Mouse (Mus musculus): Measurements from ENCODE around the gene N4bp2l2. TPM values are rescaled to one million over a fixed set of nuclear protein-coding genes. Genes with fewer than 3 reads are reported as not detected.

The N4bp2l2 gene
- polyA plus RNA-seq, 1 experiment from 2014 or later, result 32.2 TPM

DNA sequence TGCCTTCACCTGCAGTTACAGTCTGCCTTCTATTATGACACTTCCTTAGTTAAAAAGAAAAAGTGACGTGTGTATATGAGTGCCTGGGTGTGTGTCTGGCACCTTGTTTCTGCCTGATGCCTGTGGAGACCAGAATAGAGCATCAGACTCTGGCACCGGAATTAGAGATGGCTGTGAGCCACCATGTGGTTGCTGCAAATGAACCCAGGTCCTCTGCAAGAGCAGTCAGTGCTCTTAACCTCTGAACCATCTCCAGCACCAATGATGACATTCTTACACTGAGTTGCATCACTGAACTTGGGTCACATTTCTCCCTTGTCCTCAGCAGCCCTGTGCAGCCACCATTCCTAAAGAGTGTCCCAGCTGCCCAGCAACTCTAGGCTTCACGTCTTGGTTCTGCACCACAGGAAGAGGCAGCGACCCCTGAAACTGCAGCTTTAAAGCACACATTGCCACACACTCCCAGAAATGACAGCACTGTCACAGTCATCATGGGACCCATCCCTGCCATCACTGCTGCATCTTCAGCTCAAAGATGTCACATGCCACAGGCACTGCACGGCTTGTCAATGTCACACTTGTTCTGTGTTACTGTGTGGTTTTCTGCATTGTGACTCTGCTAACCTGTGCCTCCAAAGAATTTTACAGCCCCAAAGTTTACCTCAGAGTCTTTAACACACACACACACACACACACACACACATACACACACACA, 82.2 kb downstream of the N4bp2l2 start:
- Histone ChIP-seq H3K9me3 (ENCODE audit: control insufficient read depth, low read length) (no peaks in the 10 kb centered on the region), H3K36me3 (ENCODE audit: control insufficient read depth, insufficient read depth, low read length) (no peaks in the 10 kb centered on the region), H3K4me1 (ENCODE audit: control insufficient read depth in 2 of 2, insufficient read depth in 2 of 2, low read length in 2 of 2) (peaks cover 2 to 3% of the 10 kb centered on the region in 2 experiments; a peak in 1 of 4 replicates), H3K27ac (replicated peaks in 1 of 2; ENCODE audit: control insufficient read depth in 1 of 2, insufficient read depth in 1 of 2, low read depth in 2 of 2, low read length in 2 of 2) (no peak overlapping the region), H3K4me2 (ENCODE audit: low read length) (no peak overlapping the region), H3K27me3 (ENCODE audit: control insufficient read depth, insufficient read depth, low read length) (no peaks in the 10 kb centered on the region), H3K4me3 (ENCODE audit: control insufficient read depth in 1 of 2, insufficient read depth in 1 of 2, low read depth in 1 of 2, low read length in 2 of 2) (no peak overlapping the region), H3K9ac (ENCODE audit: low read length) (no peak overlapping the region)
- WGBS, result 59% methylated on average over 5 of the region's 5 CpGs
- ATAC-seq (ENCODE audit: insufficient number of reproducible peaks, insufficient read depth, low FRiP score, low read depth), result no peak

GRCm38 (mm10) chr5:150583181-150583580, 82.8 kb downstream of the N4bp2l2 start:
- no peak for ATAC-seq (ENCODE audit: insufficient number of reproducible peaks, insufficient read depth, low FRiP score, low read depth)
- no peak overlapping the region for H3K4me3 ChIP-seq (ENCODE audit: control insufficient read depth in 1 of 2, insufficient read depth in 1 of 2, low read depth in 1 of 2, low read length in 2 of 2)
- H3K36me3 ChIP-seq (ENCODE audit: control insufficient read depth, insufficient read depth, low read length), result no peaks in the 10 kb centered on the region
- no peak overlapping the region for H3K4me2 ChIP-seq (ENCODE audit: low read length)
- no peak overlapping the region for H3K9ac ChIP-seq (ENCODE audit: low read length)
- H3K27me3 ChIP-seq (ENCODE audit: control insufficient read depth, insufficient read depth, low read length), result no peaks in the 10 kb centered on the region
- no peaks in the 10 kb centered on the region for H3K9me3 ChIP-seq (ENCODE audit: control insufficient read depth, low read length)
- peaks cover 2 to 3% of the 10 kb centered on the region in 2 experiments; a peak in 1 of 4 replicates for H3K4me1 ChIP-seq (ENCODE audit: control insufficient read depth in 2 of 2, insufficient read depth in 2 of 2, low read length in 2 of 2)
- 59% methylated on average over 5 of the region's 5 CpGs for WGBS
- no peak overlapping the region for H3K27ac ChIP-seq (replicated peaks in 1 of 2; ENCODE audit: control insufficient read depth in 1 of 2, insufficient read depth in 1 of 2, low read depth in 2 of 2, low read length in 2 of 2)

DNA sequence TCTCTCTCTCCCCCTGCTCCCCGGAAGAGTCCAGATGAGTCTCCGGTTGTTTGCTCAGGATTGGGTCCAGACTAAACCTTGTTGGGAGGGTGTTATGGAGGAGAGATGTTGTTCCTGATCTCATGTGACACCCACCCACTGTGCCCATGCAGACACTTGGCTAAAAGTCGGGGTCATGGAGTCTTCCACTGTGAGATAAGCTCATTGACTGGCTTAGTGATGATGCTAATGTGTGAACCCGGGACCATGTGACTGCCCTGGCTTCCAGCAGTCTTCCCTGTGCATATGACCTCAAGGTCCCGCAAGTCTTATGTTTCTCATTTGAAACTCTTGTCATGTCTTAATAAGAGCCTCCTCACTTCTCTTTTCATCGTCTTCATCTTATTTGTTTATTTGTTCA, 84.8 kb downstream of the N4bp2l2 start:
- no peak overlapping the region for H3K4me2 ChIP-seq (ENCODE audit: low read length)
- peaks cover 2 to 3% of the 10 kb centered on the region in 2 experiments; a peak in 1 of 4 replicates for H3K4me1 ChIP-seq (ENCODE audit: control insufficient read depth in 2 of 2, insufficient read depth in 2 of 2, low read length in 2 of 2)
- WGBS, result 66% methylated on average over 6 of the region's 6 CpGs
- H3K4me3 ChIP-seq (ENCODE audit: control insufficient read depth in 1 of 2, insufficient read depth in 1 of 2, low read depth in 1 of 2, low read length in 2 of 2), result no peak overlapping the region
- H3K9me3 ChIP-seq (ENCODE audit: control insufficient read depth, low read length), result no peaks in the 10 kb centered on the region
- H3K9ac ChIP-seq (ENCODE audit: low read length), result no peak overlapping the region
- H3K27me3 ChIP-seq (ENCODE audit: control insufficient read depth, insufficient read depth, low read length), result no peaks in the 10 kb centered on the region
- H3K27ac ChIP-seq (replicated peaks in 1 of 2; ENCODE audit: control insufficient read depth in 1 of 2, insufficient read depth in 1 of 2, low read depth in 2 of 2, low read length in 2 of 2), result no peak overlapping the region
- no peaks in the 10 kb centered on the region for H3K36me3 ChIP-seq (ENCODE audit: control insufficient read depth, insufficient read depth, low read length)
- ATAC-seq (ENCODE audit: insufficient number of reproducible peaks, insufficient read depth, low FRiP score, low read depth), result no peak

- Histone ChIP-seq H3K27ac (replicated peaks in 1 of 2; ENCODE audit: control insufficient read depth in 1 of 2, insufficient read depth in 1 of 2, low read depth in 2 of 2, low read length in 2 of 2) (no peak overlapping the region), H3K4me1 (ENCODE audit: control insufficient read depth in 2 of 2, insufficient read depth in 2 of 2, low read length in 2 of 2) (peaks cover 2 to 9% of the 10 kb centered on the region in 2 experiments; a peak in 2 of 4 replicates), H3K9ac (ENCODE audit: low read length) (no peak overlapping the region), H3K4me2 (ENCODE audit: low read length) (no peak overlapping the region), H3K9me3 (ENCODE audit: control insufficient read depth, low read length) (no peaks in the 10 kb centered on the region), H3K4me3 (ENCODE audit: control insufficient read depth in 1 of 2, insufficient read depth in 1 of 2, low read depth in 1 of 2, low read length in 2 of 2) (no peak overlapping the region), H3K27me3 (ENCODE audit: control insufficient read depth, insufficient read depth, low read length) (no peaks in the 10 kb centered on the region), H3K36me3 (ENCODE audit: control insufficient read depth, insufficient read depth, low read length) (peaks cover 3% of the 10 kb centered on the region; the same call in 1 of the 2 replicates)
- 74% methylated on average over 6 of the region's 6 CpGs for WGBS
- ATAC-seq (ENCODE audit: insufficient number of reproducible peaks, insufficient read depth, low FRiP score, low read depth), result no peak
Observed at GRCm38 (mm10) chr5:150578613-150579171, 87.3 kb downstream of the N4bp2l2 start.

GRCm38 (mm10) chr5:150576832-150577231, 89.2 kb downstream of the N4bp2l2 start:
- whole genome bisulfite sequencing, result 84% methylated on average over 11 of the region's 11 CpGs
- Histone ChIP-seq H3K9me3 (ENCODE audit: control insufficient read depth, low read length) (no peaks in the 10 kb centered on the region), H3K4me3 (ENCODE audit: control insufficient read depth in 1 of 2, insufficient read depth in 1 of 2, low read depth in 1 of 2, low read length in 2 of 2) (no peak overlapping the region), H3K9ac (ENCODE audit: low read length) (no peak overlapping the region), H3K27ac (replicated peaks in 1 of 2; ENCODE audit: control insufficient read depth in 1 of 2, insufficient read depth in 1 of 2, low read depth in 2 of 2, low read length in 2 of 2) (no peak overlapping the region), H3K27me3 (ENCODE audit: control insufficient read depth, insufficient read depth, low read length) (no peaks in the 10 kb centered on the region), H3K36me3 (ENCODE audit: control insufficient read depth, insufficient read depth, low read length) (peaks cover 19% of the 10 kb centered on the region), H3K4me2 (ENCODE audit: low read length) (no peak overlapping the region), H3K4me1 (ENCODE audit: control insufficient read depth in 2 of 2, insufficient read depth in 2 of 2, low read length in 2 of 2) (peaks cover 2 to 6% of the 10 kb centered on the region in 2 experiments; a peak in 2 of 4 replicates)
- ATAC-seq (ENCODE audit: insufficient number of reproducible peaks, insufficient read depth, low FRiP score, low read depth), result no peak

GRCm38 (mm10) chr5:150574885-150575284, 91.1 kb downstream of the N4bp2l2 start:
- no peak for ATAC-seq (ENCODE audit: insufficient number of reproducible peaks, insufficient read depth, low FRiP score, low read depth)
- H3K4me3 ChIP-seq (ENCODE audit: control insufficient read depth in 1 of 2, insufficient read depth in 1 of 2, low read depth in 1 of 2, low read length in 2 of 2), result no peak overlapping the region
- H3K9me3 ChIP-seq (ENCODE audit: control insufficient read depth, low read length), result no peaks in the 10 kb centered on the region
- 60% methylated on average over 5 of the region's 5 CpGs for WGBS
- H3K27ac ChIP-seq (replicated peaks in 1 of 2; ENCODE audit: control insufficient read depth in 1 of 2, insufficient read depth in 1 of 2, low read depth in 2 of 2, low read length in 2 of 2), result no peak overlapping the region
- no peaks in the 10 kb centered on the region for H3K27me3 ChIP-seq (ENCODE audit: control insufficient read depth, insufficient read depth, low read length)
- peaks cover 0 to 6% of the 10 kb centered on the region in 2 experiments; a peak in 1 of 4 replicates for H3K4me1 ChIP-seq (ENCODE audit: control insufficient read depth in 2 of 2, insufficient read depth in 2 of 2, low read length in 2 of 2)
- no peak overlapping the region for H3K4me2 ChIP-seq (ENCODE audit: low read length)
- H3K36me3 ChIP-seq (ENCODE audit: control insufficient read depth, insufficient read depth, low read length), result peaks cover 37% of the 10 kb centered on the region
- no peak overlapping the region for H3K9ac ChIP-seq (ENCODE audit: low read length)

DNA sequence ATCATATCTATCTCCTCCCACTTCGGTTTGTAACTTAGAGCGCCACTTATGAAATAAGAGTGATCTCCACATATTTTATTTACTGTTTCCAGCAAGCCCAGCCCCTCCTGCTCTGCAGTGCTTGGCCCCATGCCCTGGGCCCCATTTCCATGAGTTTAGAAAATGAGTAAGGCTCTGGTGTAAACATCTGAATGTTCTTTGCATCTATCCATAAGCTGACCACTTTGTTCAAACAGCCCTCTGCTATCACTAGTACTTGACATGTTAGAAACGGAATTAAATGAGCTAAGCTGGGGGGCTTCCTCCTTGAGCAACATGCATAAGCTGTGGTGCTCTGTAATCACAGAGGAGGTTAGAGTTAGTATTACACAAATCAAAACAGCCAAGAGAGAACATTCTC, 91.6 kb downstream of the N4bp2l2 start:
- ATAC-seq (ENCODE audit: insufficient number of reproducible peaks, insufficient read depth, low FRiP score, low read depth), result no peak
- no peak overlapping the region for H3K27ac ChIP-seq (replicated peaks in 1 of 2; ENCODE audit: control insufficient read depth in 1 of 2, insufficient read depth in 1 of 2, low read depth in 2 of 2, low read length in 2 of 2)
- no peak overlapping the region for H3K9ac ChIP-seq (ENCODE audit: low read length)
- 74% methylated on average over 3 of the region's 3 CpGs for WGBS
- H3K4me2 ChIP-seq (ENCODE audit: low read length), result no peak overlapping the region
- peaks cover 0 to 6% of the 10 kb centered on the region in 2 experiments; a peak in 1 of 4 replicates for H3K4me1 ChIP-seq (ENCODE audit: control insufficient read depth in 2 of 2, insufficient read depth in 2 of 2, low read length in 2 of 2)
- no peaks in the 10 kb centered on the region for H3K9me3 ChIP-seq (ENCODE audit: control insufficient read depth, low read length)
- H3K4me3 ChIP-seq (ENCODE audit: control insufficient read depth in 1 of 2, insufficient read depth in 1 of 2, low read depth in 1 of 2, low read length in 2 of 2), result no peak overlapping the region
- H3K36me3 ChIP-seq (ENCODE audit: control insufficient read depth, insufficient read depth, low read length), result peaks cover 40% of the 10 kb centered on the region
- H3K27me3 ChIP-seq (ENCODE audit: control insufficient read depth, insufficient read depth, low read length), result no peaks in the 10 kb centered on the region
